Mouse (Mus musculus): ENCODE measurements around the gene C130050O18Rik.

DNA sequence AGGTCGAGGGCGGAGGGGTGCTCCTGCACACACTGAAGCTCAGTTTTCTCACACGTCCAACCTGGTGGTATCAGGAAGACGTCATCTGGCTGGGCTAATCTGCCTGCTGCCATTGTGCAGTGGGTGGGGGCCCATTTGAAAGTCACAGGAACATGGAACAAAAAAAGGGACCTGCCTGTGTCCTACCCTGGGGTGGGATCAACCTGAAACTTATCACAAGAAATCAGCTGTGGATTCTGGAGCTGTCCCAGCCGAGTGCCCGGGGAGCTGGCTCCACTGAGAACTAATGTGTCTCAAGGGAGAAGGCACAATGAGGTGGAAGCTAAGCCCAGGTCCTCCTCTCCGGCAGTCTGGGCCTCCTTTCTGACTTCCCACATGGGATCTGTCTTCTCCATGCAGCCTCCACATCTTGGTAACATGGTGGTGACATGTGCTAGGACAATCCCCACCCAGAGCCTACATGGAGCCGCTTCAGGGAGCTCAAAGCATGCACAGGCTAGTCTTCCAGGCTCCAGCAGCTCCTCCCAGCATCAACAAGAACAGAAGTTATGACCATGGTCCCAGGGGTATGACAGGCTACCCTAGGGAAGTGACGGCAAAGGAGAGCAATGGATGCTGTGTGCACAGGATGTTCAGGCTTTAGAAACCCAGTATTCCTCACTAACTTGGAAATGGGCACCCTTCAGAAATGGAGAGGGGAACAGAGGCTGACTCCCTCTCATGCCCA, 28.9 kb downstream of the C130050O18Rik start:
- TF ChIP-seq POLR2A (IDR thresholded peaks at IDR 0.05; ENCODE audit: borderline replicate concordance, extremely low read depth, insufficient read depth, insufficient read length, poor library complexity, severe bottlenecking) = no peak
- TF ChIP-seq CTCF (IDR thresholded peaks at IDR 0.05; ENCODE audit: borderline replicate concordance, extremely low read depth, insufficient read depth, insufficient read length) = no peak

Data from brain, embryonic 14.5 days (tissue).